Comparison of ENCODE assay signal across 21 mouse cellular contexts in genomic region chr9:35238371-35238770, GRCm38 (mm10). TPM values are rescaled to one million over a fixed set of nuclear protein-coding genes. Genes with fewer than 3 reads are reported as not detected.
DNase-seq lines count a peak whose midpoint lies in the region; ATAC-seq and TF ChIP-seq lines count a peak whose summit lies in the region.
"Had no signal": no experiment of that assay in that cellular context is flagged by ENCODE, and none has a peak within 500 bp of the region (broad histone marks: within the 10 kb centered on the region; RNA-seq: fewer than 3 reads in every experiment).

No protein-coding gene starts in this region.

- 0 out of 2 replicates have a peak, but pooled peaks cover 5% of the 10 kb centered on the region for H3K4me1 ChIP-seq in heart, embryonic 10.5 days
- H3K4me1 ChIP-seq in heart, embryonic 13.5 days, result peaks cover 13% of the 10 kb centered on the region
- no peaks in the 10 kb centered on the region for H3K4me1 ChIP-seq in lung, postnatal 0 days (ENCODE audit: insufficient read depth, low read depth, low read length)
- peaks cover 2% of the 10 kb centered on the region; the same call in 1 of the 2 replicates for H3K4me1 ChIP-seq in lung, adult 2 months (ENCODE audit: control insufficient read depth, insufficient read depth, low read length)
- H3K4me1 ChIP-seq: embryonic facial prominence, embryonic 13.5 days; embryonic facial prominence, embryonic 15.5 days; forebrain, embryonic 10.5 days; forebrain, embryonic 12.5 days had no signal

- H3K27me3 ChIP-seq in heart, embryonic 10.5 days (ENCODE audit: insufficient read depth, poor library complexity, severe bottlenecking), result no peaks in the 10 kb centered on the region
- no peaks in the 10 kb centered on the region for H3K27me3 ChIP-seq in heart, embryonic 13.5 days (replicated peaks)
- H3K27me3 ChIP-seq in lung, postnatal 0 days (replicated peaks; ENCODE audit: insufficient read depth, low read length), result no peaks in the 10 kb centered on the region
- H3K27me3 ChIP-seq: embryonic facial prominence, embryonic 13.5 days; embryonic facial prominence, embryonic 15.5 days; forebrain, embryonic 12.5 days had no signal

- H3K9me3 ChIP-seq in heart, embryonic 10.5 days, result no peaks in the 10 kb centered on the region
- no peaks in the 10 kb centered on the region for H3K9me3 ChIP-seq in heart, embryonic 13.5 days
- H3K9me3 ChIP-seq in lung, postnatal 0 days (ENCODE audit: low read length), result no peaks in the 10 kb centered on the region
- H3K9me3 ChIP-seq: embryonic facial prominence, embryonic 13.5 days; embryonic facial prominence, embryonic 15.5 days; forebrain, embryonic 10.5 days; forebrain, embryonic 12.5 days had no signal

- no peak overlapping the region for H3K4me3 ChIP-seq in heart, embryonic 10.5 days
- H3K4me3 ChIP-seq in heart, embryonic 13.5 days, result no peak overlapping the region
- H3K4me3 ChIP-seq in lung, postnatal 0 days (ENCODE audit: low read depth, low read length), result no peak overlapping the region
- H3K4me3 ChIP-seq in lung, adult 2 months (replicated peaks; ENCODE audit: extremely low read depth, low read depth, low read length), result no peak overlapping the region
- H3K4me3 ChIP-seq: embryonic facial prominence, embryonic 13.5 days; embryonic facial prominence, embryonic 15.5 days; erythroblast, embryonic 14.5 days; forebrain, embryonic 10.5 days; forebrain, embryonic 12.5 days had no signal

- no peak overlapping the region for H3K9ac ChIP-seq in heart, embryonic 13.5 days
- H3K9ac ChIP-seq in lung, postnatal 0 days (replicated peaks; ENCODE audit: low read depth), result no peak overlapping the region
- H3K9ac ChIP-seq: embryonic facial prominence, embryonic 13.5 days; embryonic facial prominence, embryonic 15.5 days; forebrain, embryonic 12.5 days had no signal

- no peak for ATAC-seq in heart, embryonic 13.5 days (ENCODE audit: extremely low read depth, insufficient number of reproducible peaks, low FRiP score, low TSS enrichment)
- no peak for ATAC-seq in lung, postnatal 0 days
- ATAC-seq: forebrain, embryonic 14.5 days had no signal

- DNase-seq in heart, adult 11 months, result peak; percentile 58
- DNase-seq in heart, embryonic 10.5 days (ENCODE audit: low spot score), result no peak
- DNase-seq in heart, adult 9 months (ENCODE audit: low spot score in 2 of 2), result no peak
- DNase-seq in lung, postnatal 0 days (ENCODE audit: low spot score), result no peak
- DNase-seq in lung, adult 2 months, result no peak
- DNase-seq: adrenal gland, adult 2 months; adrenal gland, postnatal 10 days; adrenal gland, postnatal 25 days; cerebellum, adult 11 months; cerebellum, adult 18-20 months; cerebellum, adult 8-10 months; cerebellum, adult 9-11 months; cerebellum, postnatal 14 days; cerebellum, postnatal 36 days had no signal

- no peak for TF ChIP-seq EP300 in lung, postnatal 0 days (IDR thresholded peaks at IDR 0.05)

- no peak overlapping the region for H3K27ac ChIP-seq in heart, embryonic 10.5 days
- 0 out of 2 replicates have a peak overlapping the region, but pooled peaks have one; percentile 32 for H3K27ac ChIP-seq in heart, embryonic 13.5 days (replicated peaks)
- 0 out of 2 replicates have a peak overlapping the region, but pooled peaks have one; percentile 39 for H3K27ac ChIP-seq in lung, postnatal 0 days (ENCODE audit: low read length)
- H3K27ac ChIP-seq: embryonic facial prominence, embryonic 13.5 days; embryonic facial prominence, embryonic 15.5 days; forebrain, embryonic 10.5 days; forebrain, embryonic 12.5 days had no signal

- no peak for TF ChIP-seq CTCF in lung, postnatal 0 days (IDR thresholded peaks at IDR 0.05)
- TF ChIP-seq CTCF in lung, adult 2 months (IDR thresholded peaks at IDR 0.05; ENCODE audit: insufficient read depth, low read length), result no peak

- H3K36me3 ChIP-seq in heart, embryonic 10.5 days, result peaks cover 18% of the 10 kb centered on the region; the same call in 1 of the 2 replicates
- H3K36me3 ChIP-seq in heart, embryonic 13.5 days, result peaks cover 22% of the 10 kb centered on the region
- no peaks in the 10 kb centered on the region for H3K36me3 ChIP-seq in lung, postnatal 0 days (ENCODE audit: insufficient read depth, low read length)

- TF ChIP-seq POLR2A in lung, adult 2 months (IDR thresholded peaks at IDR 0.05; ENCODE audit: borderline replicate concordance, extremely low read depth, low read depth, low read length), result no peak

- 89% methylated on average over 1 of the region's 1 CpGs for WGBS in heart, embryonic 10.5 days
- 85% methylated on average over 1 of the region's 1 CpGs for WGBS in heart, embryonic 13.5 days
- 93% methylated on average over 1 of the region's 1 CpGs for WGBS in lung, postnatal 0 days
- WGBS in lung, adult 2 months, result 95% methylated on average over 1 of the region's 1 CpGs

- no peak overlapping the region for H3K4me2 ChIP-seq in heart, embryonic 13.5 days
- H3K4me2 ChIP-seq in lung, postnatal 0 days (replicated peaks; ENCODE audit: low read depth, low read length), result no peak overlapping the region
- H3K4me2 ChIP-seq: embryonic facial prominence, embryonic 13.5 days; embryonic facial prominence, embryonic 15.5 days; forebrain, embryonic 12.5 days had no signal

RNA-seq across cellular contexts. Expression of gene Foxred1, which starts 27.5 kb away (rescaled TPM):
- 64.2 and 73.9 TPM in 2 replicates for polyA plus RNA-seq in heart, embryonic 10.5 days (2016; fragmentation: Nextera tagmentation; extraction: Ambion mirVana)
- 59.1 and 63.7 TPM in 2 replicates for polyA plus RNA-seq in heart, embryonic 13.5 days (2015; fragmentation: Nextera tagmentation; extraction: Ambion mirVana)
- polyA plus RNA-seq in lung, postnatal 0 days (2015; fragmentation: Nextera tagmentation; extraction: Ambion mirVana), result 22.5 and 23.2 TPM in 2 replicates
- polyA plus RNA-seq in lung, adult 2 months (2012; rRNA removed), result 12.4 and 18.3 TPM in 2 replicates

RNA-seq across cellular contexts. Expression of gene Fam118b, which starts 29.2 kb away (rescaled TPM):
- 31.1 and 40.9 TPM in 2 replicates for polyA plus RNA-seq in heart, embryonic 10.5 days (2016; fragmentation: Nextera tagmentation; extraction: Ambion mirVana)
- polyA plus RNA-seq in heart, embryonic 13.5 days (2015; fragmentation: Nextera tagmentation; extraction: Ambion mirVana), result 26.9 and 28.1 TPM in 2 replicates
- polyA plus RNA-seq in lung, postnatal 0 days (2015; fragmentation: Nextera tagmentation; extraction: Ambion mirVana), result 25.8 and 27.5 TPM in 2 replicates
- polyA plus RNA-seq in lung, adult 2 months (2012; rRNA removed), result 10.1 and 12.7 TPM in 2 replicates

RNA-seq across cellular contexts. Expression of gene Rpusd4, which starts 29.3 kb away (rescaled TPM):
- 23.8 and 26.5 TPM in 2 replicates for polyA plus RNA-seq in heart, embryonic 10.5 days (2016; fragmentation: Nextera tagmentation; extraction: Ambion mirVana)
- polyA plus RNA-seq in heart, embryonic 13.5 days (2015; fragmentation: Nextera tagmentation; extraction: Ambion mirVana), result 19.4 and 22.1 TPM in 2 replicates
- polyA plus RNA-seq in lung, postnatal 0 days (2015; fragmentation: Nextera tagmentation; extraction: Ambion mirVana), result 14.6 and 16.1 TPM in 2 replicates
- polyA plus RNA-seq in lung, adult 2 months (2012; rRNA removed), result 7.5 and 9.0 TPM in 2 replicates

RNA-seq across cellular contexts. Expression of gene Tirap, which starts 38.3 kb away (rescaled TPM):
- 14.1 and 15.3 TPM in 2 replicates for polyA plus RNA-seq in heart, embryonic 10.5 days (2016; fragmentation: Nextera tagmentation; extraction: Ambion mirVana)
- polyA plus RNA-seq in heart, embryonic 13.5 days (2015; fragmentation: Nextera tagmentation; extraction: Ambion mirVana), result 8.1 and 9.5 TPM in 2 replicates
- polyA plus RNA-seq in lung, postnatal 0 days (2015; fragmentation: Nextera tagmentation; extraction: Ambion mirVana), result 11.0 and 11.5 TPM in 2 replicates
- polyA plus RNA-seq in lung, adult 2 months (2012; rRNA removed), result 19.9 and 20.8 TPM in 2 replicates

RNA-seq across cellular contexts. Expression of gene Srpr, which starts 38.4 kb away (rescaled TPM):
- polyA plus RNA-seq in heart, embryonic 10.5 days (2016; fragmentation: Nextera tagmentation; extraction: Ambion mirVana), result 96.1 and 97.8 TPM in 2 replicates
- polyA plus RNA-seq in heart, embryonic 13.5 days (2015; fragmentation: Nextera tagmentation; extraction: Ambion mirVana), result 88.8 and 94.4 TPM in 2 replicates
- polyA plus RNA-seq in lung, postnatal 0 days (2015; fragmentation: Nextera tagmentation; extraction: Ambion mirVana), result 125 and 130 TPM in 2 replicates
- polyA plus RNA-seq in lung, adult 2 months (2012; rRNA removed), result 72.4 and 88.1 TPM in 2 replicates
